Mouse (Mus musculus) cortical plate, adult 2 months (tissue): ENCODE measurements at regions not wholly inside any gene's neighbourhood (a gene's known extent, or its start where the extent isn't known, plus 50 kb on each side); places are given as distances from the start of the nearest gene placed in this dataset.

Source experiments
- H3K27ac ChIP-seq: fragments of 200-500 bp; 2 replicates; pipeline ENCODE4 v1.5.1; 2012; ENCODE audit warnings: low read length, control low read depth, inconsistent platforms; ENCODE audit not compliant: insufficient read depth
- H3K4me1 ChIP-seq: fragments of 200-500 bp; 2 replicates; pipeline ENCODE4 v1.6.1; 2011; ENCODE audit warnings: low read length; ENCODE audit not compliant: control insufficient read depth, insufficient read depth
- H3K4me3 ChIP-seq: fragments of 200-500 bp; 2 replicates; pipeline ENCODE4 v1.5.1; 2011; ENCODE audit warnings: mild to moderate bottlenecking, low read length, control low read depth; ENCODE audit not compliant: insufficient read depth
- CTCF ChIP-seq: fragments of 200-500 bp; IDR thresholded peaks from 2 replicates; pipeline ENCODE4 v1.5.1; 2011; ENCODE audit warnings: mild to moderate bottlenecking, control low read depth, low read length; ENCODE audit not compliant: insufficient read depth; ENCODE audit errors: extremely low read depth
- POLR2A ChIP-seq: fragments of 200-500 bp; IDR thresholded peaks from 2 replicates; pipeline ENCODE4 v1.6.1; 2011; ENCODE audit warnings: mild to moderate bottlenecking, low read length, control low read depth; ENCODE audit not compliant: insufficient read depth; ENCODE audit errors: extremely low read depth

GRCm38 (mm10) chr6:70072007-70072406 is 720.0 kb downstream of the Rpia start:
- Histone ChIP-seq H3K4me1 (no peaks in the 10 kb centered on the region), H3K27ac (no peak overlapping the region), H3K4me3 (no peak overlapping the region)
- TF ChIP-seq POLR2A (no peak), CTCF (no peak)

GRCm38 (mm10) chr6:70067716-70068415 is 724.2 kb downstream of the Rpia start:
- Histone ChIP-seq H3K4me3 (no peak overlapping the region), H3K4me1 (no peaks in the 10 kb centered on the region), H3K27ac (no peak overlapping the region)
- TF ChIP-seq POLR2A (no peak), CTCF (no peak)

GRCm38 (mm10) chr6:70059028-70059427 is 733.0 kb downstream of the Rpia start:
- no peak overlapping the region for H3K27ac ChIP-seq
- no peak for TF ChIP-seq CTCF
- no peak for TF ChIP-seq POLR2A
- no peak overlapping the region for H3K4me3 ChIP-seq
- H3K4me1 ChIP-seq, result peaks cover 2% of the 10 kb centered on the region

GRCm38 (mm10) chr6:70058374-70058773 is 733.7 kb downstream of the Rpia start:
- H3K4me1 ChIP-seq, result peaks cover 2% of the 10 kb centered on the region
- no peak overlapping the region for H3K4me3 ChIP-seq
- no peak for TF ChIP-seq POLR2A
- TF ChIP-seq CTCF, result no peak
- no peak overlapping the region for H3K27ac ChIP-seq

GRCm38 (mm10) chr6:70040894-70041293 is 751.1 kb downstream of the Rpia start:
- Histone ChIP-seq H3K27ac (no peak overlapping the region), H3K4me1 (no peaks in the 10 kb centered on the region; the same call in 1 of the 2 replicates)
- TF ChIP-seq POLR2A, result no peak

GRCm38 (mm10) chr6:70033674-70034073 is 758.4 kb downstream of the Rpia start:
- H3K27ac ChIP-seq, result no peak overlapping the region
- TF ChIP-seq POLR2A (no peak), CTCF (no peak)
- no peaks in the 10 kb centered on the region for H3K4me1 ChIP-seq
- no peak overlapping the region for H3K4me3 ChIP-seq

More at GRCm38 (mm10) chr6:70040894-70041293, 751.1 kb downstream of the Rpia start:
- H3K4me3 ChIP-seq, result no peak overlapping the region

GRCm38 (mm10) chr6:70011555-70011954 is 780.5 kb downstream of the Rpia start:
- Histone ChIP-seq H3K27ac (no peak overlapping the region), H3K4me3 (no peak overlapping the region), H3K4me1 (no peaks in the 10 kb centered on the region)
- no peak for TF ChIP-seq POLR2A
- no peak for TF ChIP-seq CTCF
